Mouse (Mus musculus) forebrain, embryonic 10.5 days (tissue): ENCODE results near the gene Dcst2. TPM values are rescaled to one million over a fixed set of nuclear protein-coding genes. Genes with fewer than 3 reads are reported as not detected.

Experiments
- DNase-seq: peaks from one replicate; pipeline ENCODE4 v3.0.0-alpha.2; 2017; ENCODE audit warnings: low spot score; ENCODE audit errors: extremely low spot score
- H3K27ac ChIP-seq: fragments of 300-500 bp; sonication (generic); 2 replicates; pipeline ENCODE4 v1.5.1; 2016; ENCODE audit warnings: mild to moderate bottlenecking
- H3K27me3 ChIP-seq: fragments of 300-500 bp; sonication (generic); 2 replicates; pipeline ENCODE4 v1.6.1; 2016; ENCODE audit warnings: mild to moderate bottlenecking; ENCODE audit not compliant: poor library complexity, severe bottlenecking
- H3K36me3 ChIP-seq: fragments of 300-500 bp; sonication (generic); replicated peaks from 2 replicates; pipeline ENCODE4 v1.6.1; 2016; ENCODE audit warnings: mild to moderate bottlenecking, moderate library complexity
- H3K4me1 ChIP-seq: fragments of 300-500 bp; sonication (generic); 2 replicates; pipeline ENCODE4 v1.6.1; 2016
- H3K4me3 ChIP-seq: fragments of 300-500 bp; sonication (generic); 2 replicates; pipeline ENCODE4 v1.5.1; 2016; ENCODE audit warnings: mild to moderate bottlenecking, moderate library complexity
- H3K9me3 ChIP-seq: fragments of 300-500 bp; sonication (generic); 2 replicates; pipeline ENCODE4 v1.6.1; 2016; ENCODE audit warnings: mild to moderate bottlenecking, moderate library complexity
- WGBS: fragments of 180-500 bp; shearing (Covaris S2); methylation state at CpG from one replicate; pipeline ENCODE4 v1.1.7; 2016; 5-methylcytosine and 5-hydroxymethylcytosine counted together
- polyA plus RNA-seq: library from polyadenylated mRNA; unstranded; fragments of >200 nt; fragmentation: Nextera tagmentation; extraction: Ambion mirVana; gene quantifications from 2 replicates; pipeline ENCODE4 v1.2.1, GENCODE M21; 2016

The Dcst2 gene
- polyA plus RNA-seq, 1 experiment from 2014 or later: 0.16 TPM

GRCm38 (mm10) chr3:89351271-89351670 is 10.5 kb upstream of the Dcst2 start:
- Histone ChIP-seq H3K4me1 (peaks cover 55% of the 10 kb centered on the region), H3K27me3 (peaks cover 88% of the 10 kb centered on the region), H3K9me3 (no peaks in the 10 kb centered on the region), H3K4me3 (no peak overlapping the region), H3K27ac (no peak overlapping the region), H3K36me3 (peaks cover 10% of the 10 kb centered on the region)
- no peak for DNase-seq
- 76% methylated on average over 5 of the region's 5 CpGs for WGBS

GRCm38 (mm10) chr3:89354816-89355511 is 6.8 kb upstream of the Dcst2 start:
- Histone ChIP-seq H3K4me1 (peaks cover 28% of the 10 kb centered on the region), H3K27me3 (peaks cover 64% of the 10 kb centered on the region), H3K27ac (peak overlapping the region; percentile 57; the same call in 1 of the 2 replicates), H3K4me3 (no peak overlapping the region), H3K9me3 (no peaks in the 10 kb centered on the region), H3K36me3 (no peaks in the 10 kb centered on the region)
- peak; percentile 82 for DNase-seq
- WGBS: 22% methylated on average over 5 of the region's 5 CpGs

- DNase-seq: no peak
- Histone ChIP-seq H3K36me3 (no peaks in the 10 kb centered on the region), H3K4me1 (peaks cover 22% of the 10 kb centered on the region), H3K27me3 (peaks cover 59% of the 10 kb centered on the region), H3K27ac (no peak overlapping the region), H3K9me3 (no peaks in the 10 kb centered on the region), H3K4me3 (no peak overlapping the region)
- 86% methylated on average over 6 of the region's 6 CpGs for WGBS
Measured at GRCm38 (mm10) chr3:89355512-89355902, 6.3 kb upstream of the Dcst2 start.

- 72% methylated on average over 9 of the region's 9 CpGs for WGBS
- Histone ChIP-seq H3K4me3 (no peak overlapping the region), H3K9me3 (no peaks in the 10 kb centered on the region), H3K27ac (no peak overlapping the region), H3K36me3 (no peaks in the 10 kb centered on the region), H3K27me3 (peaks cover 54% of the 10 kb centered on the region), H3K4me1 (peaks cover 20% of the 10 kb centered on the region)
- no peak for DNase-seq
Measured at GRCm38 (mm10) chr3:89356029-89356428, 5.7 kb upstream of the Dcst2 start.

- H3K4me1 ChIP-seq: peaks cover 11% of the 10 kb centered on the region
- WGBS: 85% methylated on average over 6 of the region's 6 CpGs
- no peak overlapping the region for H3K27ac ChIP-seq
Measured at GRCm38 (mm10) chr3:89359630-89360029, 2.1 kb upstream of the Dcst2 start.

GRCm38 (mm10) chr3:89360237-89360636 is 1.5 kb upstream of the Dcst2 start:
- Histone ChIP-seq H3K9me3 (no peaks in the 10 kb centered on the region), H3K27me3 (peaks cover 27% of the 10 kb centered on the region; the same call in 1 of the 2 replicates), H3K4me1 (peaks cover 11% of the 10 kb centered on the region), H3K27ac (no peak overlapping the region), H3K36me3 (no peaks in the 10 kb centered on the region), H3K4me3 (no peak overlapping the region)
- no peak for DNase-seq
- WGBS: 85% methylated on average over 3 of the region's 3 CpGs

More at GRCm38 (mm10) chr3:89359630-89360029, 2.1 kb upstream of the Dcst2 start:
- Histone ChIP-seq H3K9me3 (no peaks in the 10 kb centered on the region), H3K27me3 (peaks cover 23% of the 10 kb centered on the region; the same call in 1 of the 2 replicates), H3K4me3 (no peak overlapping the region), H3K36me3 (no peaks in the 10 kb centered on the region)
- no peak for DNase-seq

- Histone ChIP-seq H3K4me3 (no peak overlapping the region), H3K4me1 (peaks cover 23% of the 10 kb centered on the region), H3K27ac (0 out of 2 replicates have a peak overlapping the region, but pooled peaks have one; percentile 12), H3K27me3 (peaks cover 15% of the 10 kb centered on the region; the same call in 1 of the 2 replicates), H3K9me3 (no peaks in the 10 kb centered on the region), H3K36me3 (no peaks in the 10 kb centered on the region)
- 64% methylated on average over 8 of the region's 8 CpGs for WGBS
- DNase-seq: no peak
Measured at GRCm38 (mm10) chr3:89364631-89365030, 2.9 kb downstream of the Dcst2 start.

- peak within 1 kb of the TSS; percentile 12; the same call in 1 of the 2 replicates for H3K27ac ChIP-seq
- peaks cover 15% of the 10 kb centered on the region; the same call in 1 of the 2 replicates for H3K27me3 ChIP-seq
- no peak for DNase-seq
- no peaks in the 10 kb centered on the region for H3K36me3 ChIP-seq
- no peaks in the 10 kb centered on the region for H3K9me3 ChIP-seq
- H3K4me3 ChIP-seq: no peak within 1 kb of the TSS
- H3K4me1 ChIP-seq: peaks cover 23% of the 10 kb centered on the region
- 88% methylated on average over 11 of the region's 11 CpGs for WGBS
Measured at GRCm38 (mm10) chr3:89365153-89365485, 3.3 kb downstream of the Dcst2 start, which contains the start of gene Dcst1. Dcst1 (minus strand) TSS chr3:89365253.

- Histone ChIP-seq H3K9me3 (no peaks in the 10 kb centered on the region), H3K36me3 (no peaks in the 10 kb centered on the region), H3K4me1 (peaks cover 23% of the 10 kb centered on the region), H3K27ac (peak overlapping the region; percentile 12; the same call in 1 of the 2 replicates), H3K4me3 (no peak overlapping the region), H3K27me3 (peaks cover 15% of the 10 kb centered on the region; the same call in 1 of the 2 replicates)
- no peak for DNase-seq
- WGBS: 78% methylated on average over 20 of the region's 20 CpGs
Measured at GRCm38 (mm10) chr3:89365486-89366414, 4.0 kb downstream of the Dcst2 start.

GRCm38 (mm10) chr3:89367338-89367737 is 5.6 kb downstream of the Dcst2 start:
- DNase-seq: no peak
- Histone ChIP-seq H3K4me3 (no peak overlapping the region), H3K27ac (no peak overlapping the region; the same call in 1 of the 2 replicates), H3K36me3 (no peaks in the 10 kb centered on the region), H3K27me3 (peaks cover 15% of the 10 kb centered on the region; the same call in 1 of the 2 replicates), H3K9me3 (no peaks in the 10 kb centered on the region), H3K4me1 (peaks cover 23% of the 10 kb centered on the region)
- WGBS: 79% methylated on average over 11 of the region's 11 CpGs

- H3K27ac ChIP-seq: no peak overlapping the region
- H3K4me1 ChIP-seq: peaks cover 18% of the 10 kb centered on the region
- DNase-seq: no peak
- WGBS: 50% methylated on average over 5 of the region's 5 CpGs
- H3K36me3 ChIP-seq: no peaks in the 10 kb centered on the region
- no peak overlapping the region for H3K4me3 ChIP-seq
- no peaks in the 10 kb centered on the region for H3K27me3 ChIP-seq
- no peaks in the 10 kb centered on the region for H3K9me3 ChIP-seq
Measured at GRCm38 (mm10) chr3:89373581-89374231, 11.9 kb downstream of the Dcst2 start.

- no peak for DNase-seq
- Histone ChIP-seq H3K27ac (0 out of 2 replicates have a peak overlapping the region, but pooled peaks have one; percentile 94), H3K4me3 (peak overlapping the region; percentile 67), H3K27me3 (no peaks in the 10 kb centered on the region), H3K36me3 (peaks cover 14% of the 10 kb centered on the region), H3K4me1 (peaks cover 29% of the 10 kb centered on the region), H3K9me3 (no peaks in the 10 kb centered on the region)
- WGBS: 73% methylated on average over 4 of the region's 4 CpGs
Measured at GRCm38 (mm10) chr3:89377831-89378230, 16.1 kb downstream of the Dcst2 start.
